Mouse (Mus musculus) intestine, embryonic 14.5 days (tissue): ENCODE results near the gene Gm12166. TPM values are rescaled to one million over a fixed set of nuclear protein-coding genes. Genes with fewer than 3 reads are reported as not detected.

Experiments used
- ATAC-seq: fragments of 200-750 bp; cut with Nextera tagmentation; replicated peaks from 2 replicates; pipeline ENCODE4 v1.8.0; 2017; ENCODE audit warnings: low read depth, moderate number of reproducible peaks, moderate TSS enrichment, moderate library complexity; ENCODE audit not compliant: low FRiP score, low TSS enrichment
- DNase-seq: peaks from one replicate; pipeline ENCODE4 v3.0.0-alpha.2; 2018; ENCODE audit warnings: low spot score
- H3K27ac ChIP-seq: fragments of 300-500 bp; sonication (generic); 2 replicates; pipeline ENCODE4 v1.5.1; 2014; ENCODE audit warnings: low read depth, mild to moderate bottlenecking, control low read depth
- H3K27me3 ChIP-seq: fragments of 300-500 bp; sonication (generic); replicated peaks from 2 replicates; pipeline ENCODE4 v1.6.1; 2014; ENCODE audit warnings: low read length, control low read depth; ENCODE audit not compliant: control insufficient read depth, insufficient read depth
- H3K36me3 ChIP-seq: fragments of 300-500 bp; sonication (generic); 2 replicates; pipeline ENCODE4 v1.6.1; 2014; ENCODE audit warnings: low read length, control low read depth; ENCODE audit not compliant: control insufficient read depth, insufficient read depth
- H3K4me1 ChIP-seq: fragments of 300-500 bp; sonication (generic); replicated peaks from 2 replicates; pipeline ENCODE4 v1.6.1; 2014; ENCODE audit warnings: low read length, control low read depth, mixed read lengths; ENCODE audit not compliant: control insufficient read depth, insufficient read depth
- H3K4me2 ChIP-seq: fragments of 300-500 bp; sonication (generic); 2 replicates; pipeline ENCODE4 v1.6.1; 2014; ENCODE audit warnings: low read length
- H3K4me3 ChIP-seq: fragments of 300-500 bp; sonication (generic); 2 replicates; pipeline ENCODE4 v1.5.1; 2014; ENCODE audit warnings: low read depth, low read length, control low read depth, mixed read lengths
- H3K9ac ChIP-seq: fragments of 300-500 bp; sonication (generic); 2 replicates; pipeline ENCODE4 v1.6.1; 2014; ENCODE audit warnings: mild to moderate bottlenecking, low read length
- H3K9me3 ChIP-seq: fragments of 300-500 bp; sonication (generic); 2 replicates; pipeline ENCODE4 v1.6.1; 2016; ENCODE audit warnings: low read length, control low read depth; ENCODE audit not compliant: control insufficient read depth
- WGBS: fragments of 180-500 bp; shearing (Covaris S2); extraction: QIAGEN DNeasy Blood & Tissue Kit; methylation state at CpG from one replicate; pipeline ENCODE4 v1.1.7; 2014; 5-methylcytosine and 5-hydroxymethylcytosine counted together
- polyA plus RNA-seq: library from polyadenylated mRNA; unstranded; fragments of >200 nt; fragmentation: Nextera tagmentation; extraction: Ambion mirVana; gene quantifications from 2 replicates; pipeline ENCODE4 v1.2.1, GENCODE M21; 2014

Gene Gm12166
- polyA plus RNA-seq, 1 experiment from 2014 or later: 4.1 TPM

GRCm38 (mm10) chr11:46069408-46070003 is 17.4 kb upstream of the Gm12166 start:
- ATAC-seq (no peak), DNase-seq (no peak)
- 36% methylated on average over 16 of the region's 17 CpGs for WGBS
- Histone ChIP-seq H3K27ac (peak overlapping the region; percentile 88), H3K27me3 (no peaks in the 10 kb centered on the region), H3K36me3 (peaks cover 23% of the 10 kb centered on the region; the same call in 1 of the 2 replicates), H3K4me1 (peaks cover 46% of the 10 kb centered on the region), H3K9me3 (no peaks in the 10 kb centered on the region), H3K4me2 (peak overlapping the region; percentile 22; the same call in 1 of the 2 replicates), H3K4me3 (no peak overlapping the region), H3K9ac (0 out of 2 replicates have a peak overlapping the region, but pooled peaks have one; percentile 27)

- H3K27ac ChIP-seq: peak overlapping the region; percentile 88
- H3K9ac ChIP-seq: no peak overlapping the region
- no peak overlapping the region for H3K4me3 ChIP-seq
- no peaks in the 10 kb centered on the region for H3K27me3 ChIP-seq
- H3K9me3 ChIP-seq: no peaks in the 10 kb centered on the region
- ATAC-seq: no peak
- DNase-seq: no peak
- H3K36me3 ChIP-seq: peaks cover 23% of the 10 kb centered on the region; the same call in 1 of the 2 replicates
- no peak overlapping the region; the same call in 1 of the 2 replicates for H3K4me2 ChIP-seq
- H3K4me1 ChIP-seq: peaks cover 47% of the 10 kb centered on the region
- 41% methylated on average over 12 of the region's 12 CpGs for WGBS
Measured at GRCm38 (mm10) chr11:46068756-46069407, 16.8 kb upstream of the Gm12166 start.

GRCm38 (mm10) chr11:46067371-46068060 is 15.4 kb upstream of the Gm12166 start:
- DNase-seq (no peak), ATAC-seq (no peak)
- no peak overlapping the region for H3K4me2 ChIP-seq
- no peak overlapping the region for H3K9ac ChIP-seq
- peaks cover 36% of the 10 kb centered on the region for H3K4me1 ChIP-seq
- H3K36me3 ChIP-seq: peaks cover 26% of the 10 kb centered on the region; the same call in 1 of the 2 replicates
- no peak overlapping the region for H3K27ac ChIP-seq
- H3K9me3 ChIP-seq: no peaks in the 10 kb centered on the region
- no peaks in the 10 kb centered on the region for H3K27me3 ChIP-seq
- no peak overlapping the region for H3K4me3 ChIP-seq
- WGBS: 93% methylated on average over 10 of the region's 10 CpGs

- Histone ChIP-seq H3K4me1 (peaks cover 36% of the 10 kb centered on the region), H3K9me3 (no peaks in the 10 kb centered on the region), H3K36me3 (peaks cover 31% of the 10 kb centered on the region), H3K27ac (peak overlapping the region; percentile 81), H3K4me3 (no peak overlapping the region), H3K27me3 (no peaks in the 10 kb centered on the region), H3K9ac (0 out of 2 replicates have a peak overlapping the region, but pooled peaks have one; percentile 6), H3K4me2 (no peak overlapping the region)
- WGBS: 52% methylated on average over 21 of the region's 21 CpGs
- DNase-seq (no peak), ATAC-seq (peak; percentile 41; the same call in 1 of the 2 replicates)
Measured at GRCm38 (mm10) chr11:46065201-46066011, 13.3 kb upstream of the Gm12166 start.

GRCm38 (mm10) chr11:46064767-46065166 is 12.6 kb upstream of the Gm12166 start:
- Histone ChIP-seq H3K27ac (peak overlapping the region; percentile 81), H3K9me3 (no peaks in the 10 kb centered on the region), H3K27me3 (no peaks in the 10 kb centered on the region), H3K36me3 (peaks cover 34% of the 10 kb centered on the region), H3K4me1 (peaks cover 33% of the 10 kb centered on the region), H3K9ac (0 out of 2 replicates have a peak overlapping the region, but pooled peaks have one; percentile 6), H3K4me2 (0 out of 2 replicates have a peak overlapping the region, but pooled peaks have one; percentile 5), H3K4me3 (no peak overlapping the region)
- 59% methylated on average over 8 of the region's 8 CpGs for WGBS
- DNase-seq (no peak), ATAC-seq (no peak)

GRCm38 (mm10) chr11:46062993-46063731 is 11.0 kb upstream of the Gm12166 start:
- no peaks in the 10 kb centered on the region for H3K27me3 ChIP-seq
- peaks cover 25% of the 10 kb centered on the region for H3K4me1 ChIP-seq
- no peaks in the 10 kb centered on the region for H3K9me3 ChIP-seq
- H3K36me3 ChIP-seq: peaks cover 35% of the 10 kb centered on the region
- H3K9ac ChIP-seq: no peak overlapping the region
- WGBS: 69% methylated on average over 9 of the region's 9 CpGs
- H3K4me3 ChIP-seq: no peak overlapping the region
- H3K27ac ChIP-seq: no peak overlapping the region; the same call in 1 of the 2 replicates
- H3K4me2 ChIP-seq: no peak overlapping the region
- ATAC-seq: no peak
- DNase-seq: no peak

- H3K4me3 ChIP-seq: no peak overlapping the region
- no peak overlapping the region for H3K27ac ChIP-seq
- H3K9me3 ChIP-seq: no peaks in the 10 kb centered on the region
- peaks cover 30% of the 10 kb centered on the region for H3K4me1 ChIP-seq
- H3K4me2 ChIP-seq: no peak overlapping the region
- H3K9ac ChIP-seq: no peak overlapping the region
- DNase-seq (no peak), ATAC-seq (no peak)
- WGBS: 63% methylated on average over 4 of the region's 4 CpGs
- H3K36me3 ChIP-seq: peaks cover 35% of the 10 kb centered on the region
- no peaks in the 10 kb centered on the region for H3K27me3 ChIP-seq
Measured at GRCm38 (mm10) chr11:46062569-46062968, 10.4 kb upstream of the Gm12166 start.
